Mouse (Mus musculus) liver, embryonic 13.5 days (tissue): ENCODE data around the gene Wdr53. TPM values are rescaled to one million over a fixed set of nuclear protein-coding genes. Genes with fewer than 3 reads are reported as not detected.
"Not testable (repeated sequence)": the region's sequence is repeated elsewhere in the genome, so short reads cannot be mapped to it uniquely, and the experiment has no call there.

ENCODE experiments used
- ATAC-seq: fragments of 200-750 bp; cut with Nextera tagmentation; 2 replicates; pipeline ENCODE4 v1.8.0; 2017; ENCODE audit warnings: low read depth, mild to moderate bottlenecking, moderate number of reproducible peaks, moderate library complexity
- DNase-seq: peaks from one replicate; pipeline ENCODE4 v3.0.0; 2022
- H3K27ac ChIP-seq: fragments of 300-500 bp; sonication (generic); 2 replicates; pipeline ENCODE4 v1.5.1; 2015; ENCODE audit warnings: moderate library complexity, mild to moderate bottlenecking, inconsistent platforms
- H3K27me3 ChIP-seq: fragments of 300-500 bp; sonication (generic); 2 replicates; pipeline ENCODE4 v1.6.1; 2015; ENCODE audit warnings: mild to moderate bottlenecking, inconsistent platforms
- H3K36me3 ChIP-seq: fragments of 300-500 bp; sonication (generic); 2 replicates; pipeline ENCODE4 v1.6.1; 2015; ENCODE audit warnings: mild to moderate bottlenecking, inconsistent platforms
- H3K4me1 ChIP-seq: fragments of 300-500 bp; sonication (generic); replicated peaks from 2 replicates; pipeline ENCODE4 v1.6.1; 2015; ENCODE audit warnings: inconsistent platforms
- H3K4me2 ChIP-seq: fragments of 300-500 bp; sonication (generic); 2 replicates; pipeline ENCODE4 v1.6.1; 2015; ENCODE audit warnings: inconsistent platforms, mild to moderate bottlenecking, moderate library complexity
- H3K4me3 ChIP-seq: fragments of 300-500 bp; sonication (generic); replicated peaks from 2 replicates; pipeline ENCODE4 v1.5.1; 2015; ENCODE audit warnings: mild to moderate bottlenecking, inconsistent platforms
- H3K9ac ChIP-seq: fragments of 300-500 bp; sonication (generic); 2 replicates; pipeline ENCODE4 v1.6.1; 2015; ENCODE audit warnings: mild to moderate bottlenecking, inconsistent platforms
- H3K9me3 ChIP-seq: fragments of 300-500 bp; sonication (generic); replicated peaks from 2 replicates; pipeline ENCODE4 v1.6.1; 2016; ENCODE audit warnings: inconsistent platforms
- whole genome bisulfite sequencing: fragments of 180-500 bp; shearing (Covaris S2); methylation state at CpG from one replicate; pipeline ENCODE4 v1.1.7; 2015; ENCODE audit not compliant: insufficient replicate concordance; 5-methylcytosine and 5-hydroxymethylcytosine counted together
- microRNA counts: library from miRNA; unstranded; fragments of <30 nt; microRNA quantifications from one replicate; lab custom pipeline; 2016
- microRNA-seq: library from miRNA; unstranded; fragments of <30 nt; microRNA quantifications from one replicate; pipeline ENCODE4, GENCODE M21; 2016
- polyA plus RNA-seq: library from polyadenylated mRNA; unstranded; fragments of >200 nt; fragmentation: Nextera tagmentation; extraction: Ambion mirVana; gene quantifications from 2 replicates; pipeline ENCODE4 v1.2.1, GENCODE M21; 2015

The Wdr53 gene
- polyA plus RNA-seq, 1 experiment from 2014 or later = 13.0 TPM

- Histone ChIP-seq H3K4me3 (no peak overlapping the region), H3K4me2 (no peak overlapping the region), H3K9me3 (peaks cover 3% of the 10 kb centered on the region; the same call in 1 of the 2 replicates), H3K27me3 (no peaks in the 10 kb centered on the region), H3K27ac (no peak overlapping the region), H3K36me3 (peaks cover 69% of the 10 kb centered on the region), H3K9ac (no peak overlapping the region), H3K4me1 (peaks cover 46% of the 10 kb centered on the region)
- ATAC-seq (no peak), DNase-seq (no peak)
These were observed 35.6 kb downstream of the Wdr53 start for GRCm38 (mm10) chr16:32282608-32283007.

- peaks cover 61% of the 10 kb centered on the region for H3K36me3 ChIP-seq
- no peaks in the 10 kb centered on the region for H3K4me1 ChIP-seq
- H3K9me3 ChIP-seq = no peaks in the 10 kb centered on the region
- DNase-seq (no peak), ATAC-seq (no peak)
- 83% methylated on average over 4 of the region's 4 CpGs for WGBS
- no peak overlapping the region for H3K4me3 ChIP-seq
- H3K9ac ChIP-seq = no peak overlapping the region
- no peak overlapping the region for H3K4me2 ChIP-seq
- H3K27me3 ChIP-seq = no peaks in the 10 kb centered on the region
- no peak overlapping the region for H3K27ac ChIP-seq
These were observed 44.8 kb downstream of the Wdr53 start for GRCm38 (mm10) chr16:32291821-32292220.

- 94% methylated on average over 4 of the region's 4 CpGs for WGBS
These were observed 52.6 kb downstream of the Wdr53 start for GRCm38 (mm10) chr16:32299617-32300016.

GRCm38 (mm10) chr16:32303046-32303445, 56.0 kb downstream of the Wdr53 start:
- Histone ChIP-seq H3K9me3 (no peaks in the 10 kb centered on the region), H3K36me3 (peaks cover 43% of the 10 kb centered on the region), H3K4me3 (no peak overlapping the region), H3K9ac (no peak overlapping the region), H3K27ac (no peak overlapping the region), H3K4me2 (no peak overlapping the region), H3K27me3 (no peaks in the 10 kb centered on the region), H3K4me1 (peaks cover 7% of the 10 kb centered on the region; the same call in 1 of the 2 replicates)
- 69% methylated on average over 1 of the region's 1 CpGs for WGBS
- no peak for ATAC-seq
- no peak for DNase-seq

More at GRCm38 (mm10) chr16:32299617-32300016, 52.6 kb downstream of the Wdr53 start:
- not testable (repeated sequence) for H3K4me2 ChIP-seq, H3K4me3 ChIP-seq, H3K9ac ChIP-seq, ATAC-seq, DNase-seq, H3K9me3 ChIP-seq, H3K4me1 ChIP-seq, H3K27ac ChIP-seq, H3K27me3 ChIP-seq
- H3K36me3 ChIP-seq = peaks cover 69% of the 10 kb centered on the region

GRCm38 (mm10) chr16:32303886-32304285, 56.9 kb downstream of the Wdr53 start:
- Histone ChIP-seq H3K4me2 (no peak overlapping the region), H3K4me1 (peaks cover 7% of the 10 kb centered on the region; the same call in 1 of the 2 replicates), H3K9ac (no peak overlapping the region), H3K27me3 (no peaks in the 10 kb centered on the region), H3K4me3 (no peak overlapping the region), H3K9me3 (no peaks in the 10 kb centered on the region), H3K36me3 (peaks cover 35% of the 10 kb centered on the region), H3K27ac (no peak overlapping the region)
- 91% methylated on average over 7 of the region's 7 CpGs for WGBS
- ATAC-seq (no peak), DNase-seq (no peak)

MicroRNA genes within 50 kb of the gene (microRNA counts, 519-probe panel; counts per million panel counts)
- microRNA mmu-miR-1946a (lab: Ali Mortazavi, UCI) = 114 counts per million

Small RNAs within 50 kb of the gene (microRNA-seq; reads per million reads assigned to microRNA genes)
- gene Mir1946a = not detected

Other genes with a start within 250 kb of the Wdr53 start
- gene Senp5, start 243.9 kb upstream of the Wdr53 start, polyA plus RNA-seq = 6.4 and 7.9 TPM in 2 replicates
- gene Pak2, start 167.9 kb upstream of the Wdr53 start, polyA plus RNA-seq = 10.7 and 14.6 TPM in 2 replicates
- gene Pigx, start 147.5 kb upstream of the Wdr53 start, polyA plus RNA-seq = 29.2 and 29.5 TPM in 2 replicates
- gene Cep19, start 147.4 kb upstream of the Wdr53 start, polyA plus RNA-seq = 6.2 and 8.0 TPM in 2 replicates
- 22.6 and 23.9 TPM in 2 replicates for gene Nrros, start 81.6 kb upstream of the Wdr53 start, polyA plus RNA-seq
- 1.3 and 1.5 TPM in 2 replicates for gene Bex6, start 67.4 kb upstream of the Wdr53 start, polyA plus RNA-seq
- 5.5 and 5.6 TPM in 2 replicates for gene Fbxo45, start 69 bp upstream of the Wdr53 start, polyA plus RNA-seq
- not detected in 2 replicates for gene Smco1, start 24.2 kb downstream of the Wdr53 start, polyA plus RNA-seq
- gene Rnf168, start 30.2 kb downstream of the Wdr53 start, polyA plus RNA-seq = 17.9 and 19.9 TPM in 2 replicates
- gene Ubxn7, start 85.0 kb downstream of the Wdr53 start, polyA plus RNA-seq = 9.6 and 10.5 TPM in 2 replicates
- not detected in 2 replicates for gene Tm4sf19, start 153.3 kb downstream of the Wdr53 start, polyA plus RNA-seq
- 7.2 and 7.3 TPM in 2 replicates for gene Tctex1d2, start 172.5 kb downstream of the Wdr53 start, polyA plus RNA-seq
- 38.6 and 42.0 TPM in 2 replicates for gene Pcyt1a, start 183.7 kb downstream of the Wdr53 start, polyA plus RNA-seq
- 0.65 and 0.71 TPM in 2 replicates for gene Slc51a, start 240.7 kb downstream of the Wdr53 start, polyA plus RNA-seq
- not detected in 2 replicates for gene Zdhhc19, start 249.0 kb downstream of the Wdr53 start, polyA plus RNA-seq